Mouse (Mus musculus): Measurements from ENCODE around the gene Ccdc57.
"Not testable (repeated sequence)": the region's sequence is repeated elsewhere in the genome, so short reads cannot be mapped to it uniquely, and the experiment has no call there.

Ccdc57 gene

GRCm38 (mm10) chr11:120853788-120854187 is 78.9 kb downstream of the Ccdc57 start:
- no peak for ATAC-seq (ENCODE audit: insufficient number of reproducible peaks, low FRiP score, low TSS enrichment)

GRCm38 (mm10) chr11:120853158-120853557 is 79.5 kb downstream of the Ccdc57 start:
- no peak for ATAC-seq (ENCODE audit: insufficient number of reproducible peaks, low FRiP score, low TSS enrichment)

GRCm38 (mm10) chr11:120852083-120852935 is 80.4 kb downstream of the Ccdc57 start:
- ATAC-seq (ENCODE audit: insufficient number of reproducible peaks, low FRiP score, low TSS enrichment), result no peak

- ATAC-seq (ENCODE audit: insufficient number of reproducible peaks, low FRiP score, low TSS enrichment), result no peak
Measured at GRCm38 (mm10) chr11:120851582-120851981, 81.1 kb downstream of the Ccdc57 start.

GRCm38 (mm10) chr11:120851132-120851531 is 81.5 kb downstream of the Ccdc57 start:
- ATAC-seq (ENCODE audit: insufficient number of reproducible peaks, low FRiP score, low TSS enrichment), result no peak

GRCm38 (mm10) chr11:120850331-120851030 is 82.2 kb downstream of the Ccdc57 start:
- no peak for ATAC-seq (ENCODE audit: insufficient number of reproducible peaks, low FRiP score, low TSS enrichment)

GRCm38 (mm10) chr11:120846725-120847475 is 85.8 kb downstream of the Ccdc57 start:
- ATAC-seq (ENCODE audit: insufficient number of reproducible peaks, low FRiP score, low TSS enrichment), result no peak

GRCm38 (mm10) chr11:120844329-120844728 is 88.3 kb downstream of the Ccdc57 start:
- no peak for ATAC-seq (ENCODE audit: insufficient number of reproducible peaks, low FRiP score, low TSS enrichment)

- ATAC-seq (ENCODE audit: insufficient number of reproducible peaks, low FRiP score, low TSS enrichment), result no peak
Measured at GRCm38 (mm10) chr11:120833555-120834280, 99.0 kb downstream of the Ccdc57 start.

- ATAC-seq (ENCODE audit: insufficient number of reproducible peaks, low FRiP score, low TSS enrichment), result not testable (repeated sequence)
Measured at GRCm38 (mm10) chr11:120832962-120833361, 99.7 kb downstream of the Ccdc57 start.

GRCm38 (mm10) chr11:120831659-120832440 is 100.8 kb downstream of the Ccdc57 start:
- ATAC-seq (ENCODE audit: insufficient number of reproducible peaks, low FRiP score, low TSS enrichment), result no peak

GRCm38 (mm10) chr11:120830686-120831085 is 102.0 kb downstream of the Ccdc57 start:
- no peak for ATAC-seq (ENCODE audit: insufficient number of reproducible peaks, low FRiP score, low TSS enrichment)

- no peak for ATAC-seq (ENCODE audit: insufficient number of reproducible peaks, low FRiP score, low TSS enrichment)
Measured at GRCm38 (mm10) chr11:120829757-120830532, 102.7 kb downstream of the Ccdc57 start.

GRCm38 (mm10) chr11:120828416-120828815 is 104.3 kb downstream of the Ccdc57 start:
- no peak for ATAC-seq (ENCODE audit: insufficient number of reproducible peaks, low FRiP score, low TSS enrichment)

GRCm38 (mm10) chr11:120826016-120826953 is 106.4 kb downstream of the Ccdc57 start:
- ATAC-seq (ENCODE audit: insufficient number of reproducible peaks, low FRiP score, low TSS enrichment), result no peak

GRCm38 (mm10) chr11:120825289-120825863 is 107.3 kb downstream of the Ccdc57 start:
- ATAC-seq (ENCODE audit: insufficient number of reproducible peaks, low FRiP score, low TSS enrichment), result no peak

- no peak; the same call in 1 of the 2 replicates for ATAC-seq (ENCODE audit: insufficient number of reproducible peaks, low FRiP score, low TSS enrichment)
Measured at GRCm38 (mm10) chr11:120824787-120825288, 107.8 kb downstream of the Ccdc57 start.

All from cerebellum, adult (tissue).